Mouse (Mus musculus) limb, embryonic 14.5 days (tissue): Measurements from ENCODE around the gene Me3. TPM values are rescaled to one million over a fixed set of nuclear protein-coding genes. Genes with fewer than 3 reads are reported as not detected.

Source experiments
- ATAC-seq: fragments of 200-750 bp; cut with Nextera tagmentation; 2 replicates; pipeline ENCODE4 v1.8.0; 2017; ENCODE audit warnings: low read depth, moderate number of reproducible peaks, moderate TSS enrichment; ENCODE audit not compliant: low FRiP score
- DNase-seq: peaks from one replicate; pipeline ENCODE4 v3.0.0-alpha.2; 2015; ENCODE audit warnings: low spot score
- H3K27ac ChIP-seq: fragments of 300-500 bp; sonication (generic); replicated peaks from 2 replicates; pipeline ENCODE4 v1.5.1; 2014; ENCODE audit warnings: low read depth, mild to moderate bottlenecking, low read length, moderate library complexity, mixed read lengths
- H3K27me3 ChIP-seq: fragments of 300-500 bp; sonication (generic); 2 replicates; pipeline ENCODE4 v1.6.1; 2014; ENCODE audit warnings: low read length, mixed read lengths; ENCODE audit not compliant: control insufficient read depth, insufficient read depth
- H3K36me3 ChIP-seq: fragments of 300-500 bp; sonication (generic); 2 replicates; pipeline ENCODE4 v1.6.1; 2014; ENCODE audit warnings: mild to moderate bottlenecking, low read length, moderate library complexity, mixed read lengths; ENCODE audit not compliant: control insufficient read depth, insufficient read depth
- H3K4me1 ChIP-seq: fragments of 300-500 bp; sonication (generic); 2 replicates; pipeline ENCODE4 v1.6.1; 2014; ENCODE audit warnings: antibody characterized with exemption, low read length, mixed read lengths; ENCODE audit not compliant: control insufficient read depth, insufficient read depth
- H3K4me2 ChIP-seq: fragments of 300-500 bp; sonication (generic); replicated peaks from 2 replicates; pipeline ENCODE4 v1.6.1; 2014; ENCODE audit warnings: low read depth, mild to moderate bottlenecking, low read length, moderate library complexity; ENCODE audit not compliant: severe bottlenecking
- H3K4me3 ChIP-seq: fragments of 300-500 bp; sonication (generic); replicated peaks from 2 replicates; pipeline ENCODE4 v1.5.1; 2014; ENCODE audit warnings: low read length
- H3K9ac ChIP-seq: fragments of 300-500 bp; sonication (generic); 2 replicates; pipeline ENCODE4 v1.6.1; 2014; ENCODE audit warnings: mild to moderate bottlenecking, low read depth, low read length, moderate library complexity; ENCODE audit not compliant: severe bottlenecking
- H3K9me3 ChIP-seq: fragments of 300-500 bp; sonication (generic); 2 replicates; pipeline ENCODE4 v1.6.1; 2016; ENCODE audit warnings: low read length; ENCODE audit not compliant: control insufficient read depth
- POLR2A ChIP-seq: fragments of 200-500 bp; IDR thresholded peaks from 2 replicates; pipeline ENCODE4 v1.8.0; 2012; ENCODE audit warnings: inconsistent platforms, mild to moderate bottlenecking, moderate library complexity, borderline replicate concordance; ENCODE audit not compliant: insufficient read depth, insufficient read length; ENCODE audit errors: extremely low read depth
- WGBS: fragments of 180-500 bp; shearing (Covaris S2); extraction: QIAGEN DNeasy Blood & Tissue Kit; methylation state at CpG from one replicate; pipeline ENCODE4 v1.1.7; 2014; 5-methylcytosine and 5-hydroxymethylcytosine counted together
- polyA plus RNA-seq, 2 experiments: library from polyadenylated mRNA; depleted of rRNA in 1 of 2; stranded (reverse) in 1 of 2; unstranded in 1 of 2; fragments of >200 nt; fragmentation: Nextera tagmentation in 1 of 2; extraction: Ambion mirVana in 1 of 2; gene quantifications; 2 replicates each; pipeline versions ENCODE4 v1.2.1 to v1.2.3; 2012 to 2014

Gene Me3
- polyA plus RNA-seq, 2 experiments: 1.3 to 2.1 TPM

DNA sequence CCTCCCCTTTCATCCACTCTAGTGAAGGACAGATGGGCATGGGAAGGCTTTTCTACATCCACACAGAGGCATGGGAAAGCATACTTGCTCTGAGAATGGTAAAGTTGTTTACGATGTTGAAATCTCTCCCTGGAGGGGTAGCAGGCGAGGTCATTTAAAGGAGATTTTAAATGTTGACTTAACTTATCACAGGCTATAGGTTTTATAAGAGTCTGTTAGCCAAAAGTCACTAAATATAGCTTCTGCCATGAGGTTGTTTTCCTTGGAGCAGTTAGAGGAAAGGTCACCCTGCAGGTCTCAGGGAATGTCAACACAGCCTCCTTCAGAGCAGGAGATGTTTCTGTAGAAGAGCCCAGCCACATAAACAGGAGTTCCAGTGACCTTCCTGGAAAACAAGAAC is 85.3 kb downstream of the Me3 start:
- Histone ChIP-seq H3K36me3 (no peaks in the 10 kb centered on the region), H3K27me3 (no peaks in the 10 kb centered on the region), H3K4me1 (no peaks in the 10 kb centered on the region; the same call in 1 of the 2 replicates), H3K9ac (no peak overlapping the region), H3K9me3 (no peaks in the 10 kb centered on the region), H3K27ac (no peak overlapping the region), H3K4me3 (no peak overlapping the region), H3K4me2 (no peak overlapping the region)
- DNase-seq: no peak
- 24% methylated on average over 2 of the region's 2 CpGs for WGBS
- no peak for TF ChIP-seq POLR2A
- no peak for ATAC-seq

DNA sequence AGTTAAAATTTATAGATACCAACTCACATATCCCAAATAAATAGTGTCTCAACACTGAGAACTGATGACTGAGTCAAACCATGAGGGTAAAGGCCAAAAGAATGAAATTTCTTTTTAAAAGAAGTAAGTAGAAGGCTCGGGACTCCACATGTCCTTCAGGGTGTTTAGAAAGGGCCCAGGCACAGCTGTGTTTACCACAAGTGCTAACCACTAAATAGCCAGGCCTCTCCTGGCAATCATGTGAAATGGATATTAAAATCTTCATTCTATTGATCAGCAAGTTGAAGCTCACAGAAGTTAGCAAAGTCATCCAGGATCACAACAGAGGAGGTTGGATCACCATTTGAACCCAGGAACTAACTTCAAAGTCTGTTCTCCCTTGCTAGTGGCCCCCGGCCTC is 86.1 kb downstream of the Me3 start:
- DNase-seq (no peak), ATAC-seq (no peak)
- no peak overlapping the region for H3K4me3 ChIP-seq
- H3K27me3 ChIP-seq: no peaks in the 10 kb centered on the region
- H3K9ac ChIP-seq: no peak overlapping the region
- no peak overlapping the region for H3K4me2 ChIP-seq
- H3K27ac ChIP-seq: no peak overlapping the region
- no peak for TF ChIP-seq POLR2A
- no peaks in the 10 kb centered on the region for H3K36me3 ChIP-seq
- 77% methylated on average over 2 of the region's 2 CpGs for WGBS
- H3K4me1 ChIP-seq: no peaks in the 10 kb centered on the region; the same call in 1 of the 2 replicates
- no peaks in the 10 kb centered on the region for H3K9me3 ChIP-seq

DNA sequence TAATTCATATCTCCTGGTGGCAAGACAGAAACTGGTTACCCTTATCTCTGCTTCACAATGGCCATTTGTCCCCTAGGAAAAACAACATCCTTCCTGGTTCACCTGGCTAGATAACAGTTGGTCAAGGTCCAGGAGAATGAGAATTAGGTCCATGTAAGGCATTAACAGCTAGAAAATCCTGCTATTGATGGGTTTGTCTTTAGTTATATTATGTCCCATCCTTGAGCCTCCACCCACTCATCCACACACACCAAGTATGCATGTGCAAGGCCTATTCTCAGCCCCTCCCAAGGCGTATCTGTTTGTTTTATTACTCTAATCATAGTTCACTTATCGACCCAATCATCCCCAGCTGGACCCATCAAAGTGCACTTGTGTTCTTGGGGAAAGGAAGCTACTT is 88.1 kb downstream of the Me3 start:
- Histone ChIP-seq H3K4me3 (no peak overlapping the region), H3K27me3 (no peaks in the 10 kb centered on the region), H3K9me3 (no peaks in the 10 kb centered on the region), H3K36me3 (no peaks in the 10 kb centered on the region), H3K27ac (no peak overlapping the region), H3K9ac (no peak overlapping the region), H3K4me2 (no peak overlapping the region), H3K4me1 (no peaks in the 10 kb centered on the region; the same call in 1 of the 2 replicates)
- DNase-seq (no peak), ATAC-seq (no peak)
- no peak for TF ChIP-seq POLR2A
- 82% methylated on average over 2 of the region's 2 CpGs for WGBS

DNA sequence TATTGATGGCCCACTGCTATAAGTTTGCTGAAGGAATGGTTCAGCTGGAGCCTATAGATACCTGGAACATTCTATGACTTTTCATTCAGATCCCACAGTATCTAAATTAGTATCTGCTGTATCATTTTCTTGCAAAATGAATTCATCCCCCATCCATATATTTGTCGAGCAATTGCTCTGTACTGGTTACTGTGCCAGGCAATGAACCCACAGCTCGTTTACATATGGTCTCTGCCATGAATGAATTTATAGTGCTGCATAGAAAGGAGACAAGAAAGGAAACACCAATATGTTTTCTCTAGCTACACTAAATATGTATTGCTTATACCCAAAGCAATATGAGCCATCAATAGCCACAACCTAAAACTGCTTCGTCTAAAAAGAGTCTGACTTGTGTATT is 94.5 kb downstream of the Me3 start:
- Histone ChIP-seq H3K27me3 (no peaks in the 10 kb centered on the region), H3K4me1 (0 out of 2 replicates have a peak, but pooled peaks cover 2% of the 10 kb centered on the region), H3K4me2 (no peak overlapping the region), H3K9ac (no peak overlapping the region), H3K27ac (no peak overlapping the region), H3K4me3 (no peak overlapping the region), H3K9me3 (no peaks in the 10 kb centered on the region), H3K36me3 (no peaks in the 10 kb centered on the region)
- 79% methylated on average over 3 of the region's 3 CpGs for WGBS
- ATAC-seq: no peak
- no peak for DNase-seq
- no peak for TF ChIP-seq POLR2A

DNA sequence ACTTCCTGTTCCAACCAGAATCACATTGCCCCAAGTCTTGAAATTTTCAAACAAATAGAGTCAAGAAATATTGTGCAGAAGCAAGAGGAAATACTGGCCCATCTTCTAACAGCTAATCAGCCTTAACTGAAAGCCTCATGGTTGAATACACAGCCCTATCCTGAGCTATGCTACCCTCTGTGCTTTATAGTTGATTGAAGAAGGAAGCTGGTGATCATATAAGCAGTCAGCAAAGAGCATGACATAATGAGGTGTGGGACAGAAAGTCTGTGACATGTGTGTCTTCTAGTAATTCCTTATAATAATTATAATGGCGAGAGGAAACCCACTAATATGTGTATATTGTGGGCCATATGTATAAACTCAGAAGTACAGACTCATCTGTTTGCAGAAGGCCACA is 95.4 kb downstream of the Me3 start:
- H3K4me2 ChIP-seq: no peak overlapping the region
- H3K9ac ChIP-seq: no peak overlapping the region
- DNase-seq (no peak), ATAC-seq (no peak)
- WGBS: 69% methylated on average over 1 of the region's 1 CpGs
- no peak overlapping the region for H3K4me3 ChIP-seq
- H3K27ac ChIP-seq: no peak overlapping the region
- 0 out of 2 replicates have a peak, but pooled peaks cover 2% of the 10 kb centered on the region for H3K4me1 ChIP-seq
- no peaks in the 10 kb centered on the region for H3K9me3 ChIP-seq
- no peaks in the 10 kb centered on the region for H3K36me3 ChIP-seq
- no peak for TF ChIP-seq POLR2A
- H3K27me3 ChIP-seq: no peaks in the 10 kb centered on the region

DNA sequence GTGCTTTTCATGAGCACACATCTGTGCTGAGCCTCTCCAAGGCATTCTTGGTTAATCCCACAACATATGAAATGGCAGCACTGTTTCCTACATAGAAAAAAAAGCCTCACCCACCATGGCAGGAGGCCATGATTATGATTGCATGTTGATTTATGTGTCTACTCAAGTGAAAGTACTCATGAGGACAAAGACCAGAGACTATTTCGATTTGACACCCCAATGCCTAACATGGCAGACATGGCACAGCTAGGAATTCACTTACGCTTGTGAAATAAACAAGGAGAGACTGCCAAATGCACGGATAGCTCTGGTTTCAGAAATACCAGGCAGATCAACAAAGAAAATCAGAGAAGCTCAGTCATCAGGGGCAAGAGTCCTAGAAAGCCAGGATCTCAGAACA is 96.2 kb downstream of the Me3 start:
- Histone ChIP-seq H3K9ac (no peak overlapping the region), H3K4me3 (no peak overlapping the region), H3K4me2 (no peak overlapping the region), H3K9me3 (no peaks in the 10 kb centered on the region), H3K36me3 (no peaks in the 10 kb centered on the region), H3K4me1 (0 out of 2 replicates have a peak, but pooled peaks cover 2% of the 10 kb centered on the region), H3K27me3 (no peaks in the 10 kb centered on the region), H3K27ac (no peak overlapping the region)
- DNase-seq (no peak), ATAC-seq (no peak)
- 71% methylated on average over 3 of the region's 3 CpGs for WGBS
- no peak for TF ChIP-seq POLR2A
